Mouse (Mus musculus) brown adipose tissue, adult 24 weeks (tissue): ENCODE measurements around the gene Pick1. TPM values are rescaled to one million over a fixed set of nuclear protein-coding genes. Genes with fewer than 3 reads are reported as not detected.

Source experiments
- H3K27ac ChIP-seq: fragments of 200-500 bp; replicated peaks from 2 replicates; pipeline ENCODE4 v1.5.1; 2012; ENCODE audit warnings: low read depth, mild to moderate bottlenecking, low read length
- H3K4me1 ChIP-seq: fragments of 200-500 bp; 2 replicates; pipeline ENCODE4 v1.6.1; 2012; ENCODE audit warnings: low read length, mixed read lengths; ENCODE audit not compliant: control insufficient read depth, insufficient read depth, insufficient read length
- H3K4me3 ChIP-seq: fragments of 200-500 bp; 2 replicates; pipeline ENCODE4 v1.5.1; 2012; ENCODE audit warnings: low read depth, mild to moderate bottlenecking, low read length, moderate library complexity; ENCODE audit not compliant: insufficient read depth
- polyA plus RNA-seq: library from polyadenylated mRNA; stranded (reverse); fragments of >200 nt; gene quantifications from 2 replicates; pipeline ENCODE4 v1.2.4, GENCODE M21; 2012; ENCODE audit not compliant: missing spikeins, insufficient read depth, insufficient read length

The Pick1 gene
- polyA plus RNA-seq, 1 experiment = 13.0 TPM

DNA sequence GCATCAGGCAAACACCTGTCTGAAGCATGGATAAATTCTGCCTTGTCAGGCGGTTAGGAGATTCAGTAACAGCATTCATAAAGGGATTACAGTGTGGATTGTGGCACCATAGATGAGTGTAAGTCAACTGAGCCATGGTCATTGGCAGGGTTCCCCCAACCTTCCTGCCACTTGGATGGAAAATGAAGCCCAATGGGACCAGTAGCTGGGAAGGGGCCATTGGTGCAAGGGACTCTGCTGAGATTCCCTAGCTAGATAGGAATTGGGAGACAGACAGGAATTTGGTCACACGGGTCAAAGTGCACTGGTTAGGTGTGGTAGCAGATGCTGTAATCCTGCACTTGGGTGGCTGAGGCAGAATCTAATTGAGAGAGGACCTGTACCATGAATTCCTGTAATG lies 21.3 kb downstream of the Pick1 start:
- peaks cover 14% of the 10 kb centered on the region for H3K4me1 ChIP-seq
- H3K27ac ChIP-seq = peak overlapping the region; percentile 60
- H3K4me3 ChIP-seq = no peak overlapping the region

DNA sequence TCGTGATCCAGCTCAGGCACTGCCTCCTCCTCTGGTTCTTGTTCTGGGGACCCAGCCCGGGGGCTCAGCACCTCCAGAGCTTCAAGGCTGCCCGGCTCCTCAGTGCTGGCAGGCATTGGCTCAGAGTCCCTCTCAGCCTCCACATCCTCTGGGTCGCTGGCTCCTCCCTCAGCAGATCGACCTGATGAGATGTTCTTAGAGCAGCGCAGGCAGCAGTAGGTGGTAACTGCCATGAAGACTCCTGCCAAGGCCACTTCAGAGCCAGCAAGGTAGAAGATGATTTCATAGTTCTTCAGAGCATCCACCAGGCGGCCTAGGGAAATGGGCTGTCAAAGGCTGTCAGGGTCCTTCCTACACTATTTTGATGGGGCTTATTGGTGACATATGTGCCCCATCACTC lies 22.2 kb downstream of the Pick1 start:
- Histone ChIP-seq H3K27ac (no peak overlapping the region), H3K4me1 (peaks cover 12% of the 10 kb centered on the region), H3K4me3 (no peak overlapping the region)

DNA sequence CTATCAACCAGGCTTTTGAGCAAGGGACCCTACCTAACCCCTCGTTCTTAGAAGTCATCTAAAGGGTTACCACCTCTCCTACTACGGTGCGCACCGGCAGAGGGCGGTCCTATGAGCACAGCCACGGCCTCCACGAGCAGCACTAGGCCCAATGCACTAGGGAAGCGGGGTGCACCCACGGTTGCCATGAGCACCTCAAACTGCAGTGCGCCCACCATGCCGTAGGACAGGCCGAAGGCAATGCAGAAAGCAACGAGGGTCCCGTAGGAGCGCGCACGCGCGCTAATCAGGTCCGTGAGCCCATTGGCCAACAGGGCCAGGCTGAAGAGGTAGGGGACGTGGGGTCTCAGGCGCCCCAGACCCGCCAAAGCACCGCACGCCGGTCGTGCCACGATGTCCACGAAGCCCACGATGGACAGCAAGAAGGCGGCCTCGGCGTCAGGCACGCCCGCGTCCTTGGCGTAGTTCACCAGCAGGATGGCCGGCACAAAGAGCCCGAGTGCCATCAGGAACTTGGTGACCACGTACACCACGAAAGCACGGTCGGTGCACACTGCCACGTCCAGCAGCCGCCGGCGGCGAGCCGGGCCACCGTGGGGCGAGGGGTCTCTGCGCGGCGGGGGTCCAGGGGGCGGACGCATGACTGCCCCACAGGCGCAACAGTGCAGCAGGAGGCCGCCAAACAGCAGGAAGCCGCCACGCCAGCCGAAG lies 23.0 kb downstream of the Pick1 start:
- H3K27ac ChIP-seq = no peak overlapping the region
- H3K4me3 ChIP-seq = no peak overlapping the region

DNA sequence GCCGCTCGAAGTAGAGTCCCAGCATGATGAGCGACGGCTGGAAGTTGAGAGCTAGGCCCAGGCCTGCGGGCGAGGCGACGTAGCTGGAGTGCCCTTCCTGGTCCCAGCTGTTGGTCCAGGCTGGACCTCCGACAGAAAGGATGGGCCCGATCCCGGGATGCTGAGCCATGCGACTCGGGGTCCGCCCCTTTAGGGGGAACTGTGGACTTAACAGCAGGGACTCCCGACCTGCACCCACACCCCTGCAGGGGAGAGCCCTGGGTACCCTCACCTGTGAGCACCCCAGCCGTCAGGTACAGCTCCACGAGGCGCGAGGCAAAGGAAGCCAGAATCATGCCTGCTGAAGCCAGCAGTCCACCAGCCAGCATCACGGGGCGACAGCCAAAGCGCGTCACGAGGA lies 23.6 kb downstream of the Pick1 start:
- no peak overlapping the region for H3K4me3 ChIP-seq
- no peak overlapping the region for H3K27ac ChIP-seq
- peaks cover 12% of the 10 kb centered on the region for H3K4me1 ChIP-seq

More for the DNA sequence above, 23.0 kb downstream of the Pick1 start:
- peaks cover 12% of the 10 kb centered on the region for H3K4me1 ChIP-seq

DNA sequence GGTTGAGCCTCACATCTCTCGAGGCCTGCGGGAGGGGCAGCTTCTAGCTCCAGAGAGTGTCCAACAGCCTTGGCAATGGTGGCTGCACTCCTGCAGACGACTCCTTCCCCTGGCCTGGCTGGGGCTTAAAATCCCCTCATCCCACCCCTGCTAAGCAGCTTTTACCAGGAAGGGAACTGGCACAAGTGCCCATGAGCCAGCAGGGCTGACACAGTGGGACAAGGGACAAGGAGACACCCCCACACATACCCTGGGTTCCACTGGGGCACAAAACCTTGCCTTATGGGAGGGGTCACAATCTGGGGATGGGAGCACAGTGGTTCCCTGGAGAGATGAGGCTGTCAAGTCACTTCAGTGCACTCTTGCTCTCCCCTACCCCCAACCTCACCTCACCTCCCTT lies 25.7 kb downstream of the Pick1 start, which contains the start of gene Slc16a8:
Gene Slc16a8 (minus strand): TSS at position 101 of the 400 bp plus-strand sequence.
- H3K4me3 ChIP-seq = no peak within 1 kb of the TSS
- no peak within 1 kb of the TSS for H3K27ac ChIP-seq
- H3K4me1 ChIP-seq = peaks cover 12% of the 10 kb centered on the region

DNA sequence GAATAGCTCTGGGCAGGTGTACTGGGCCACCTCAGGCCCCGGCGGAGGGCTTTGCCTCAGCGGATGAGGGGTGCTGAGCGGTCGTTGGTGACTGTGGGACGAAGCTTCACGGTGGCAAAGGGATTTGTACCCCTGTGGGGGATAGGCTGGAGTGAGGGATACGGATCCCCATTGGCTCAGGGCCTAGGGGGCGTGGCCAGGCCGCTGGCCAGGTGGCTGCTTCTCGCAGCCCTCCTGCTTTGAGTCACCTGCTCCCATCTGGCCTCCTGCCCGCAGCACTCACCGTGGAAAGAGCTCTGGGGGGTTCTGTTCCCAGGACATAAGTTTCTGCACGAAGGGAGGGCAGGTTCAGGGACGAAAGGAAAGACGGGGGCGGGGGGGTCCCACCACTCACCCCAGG lies 29.5 kb downstream of the Pick1 start:
- Histone ChIP-seq H3K4me3 (no peak overlapping the region), H3K4me1 (no peaks in the 10 kb centered on the region), H3K27ac (no peak overlapping the region)

DNA sequence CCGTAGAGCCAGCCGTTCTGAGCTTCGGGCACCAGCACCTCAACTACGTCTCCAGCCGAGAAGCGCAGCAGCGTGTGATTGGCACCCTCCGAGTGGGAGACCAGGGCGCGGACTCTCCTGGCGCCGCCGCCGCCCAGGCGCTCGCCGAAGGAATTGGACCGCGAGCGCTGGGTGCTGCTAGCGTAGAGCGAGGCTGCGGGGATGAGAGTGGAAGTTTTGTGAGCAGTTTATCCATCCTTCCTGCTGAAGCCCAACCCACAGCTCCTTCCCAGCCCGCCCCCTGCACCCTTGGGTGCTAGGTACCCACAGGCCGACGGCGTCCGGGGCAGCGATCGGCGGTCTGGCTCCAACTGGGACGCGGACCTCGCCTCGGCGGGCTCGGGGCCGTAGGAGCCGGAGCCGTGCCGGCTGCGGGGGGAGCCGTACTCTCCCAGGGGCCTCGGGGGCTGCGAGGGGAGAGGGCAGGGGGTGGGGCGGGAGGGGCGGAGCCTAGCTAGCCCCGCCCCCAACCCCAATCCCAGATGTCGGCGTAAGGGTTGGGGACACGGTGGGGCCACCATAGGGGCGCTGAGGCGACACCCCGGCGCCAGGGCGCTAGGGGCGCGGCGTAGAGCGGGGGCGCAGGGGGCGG lies 32.2 kb downstream of the Pick1 start:
- no peak overlapping the region for H3K27ac ChIP-seq
- no peaks in the 10 kb centered on the region for H3K4me1 ChIP-seq
- peak overlapping the region; percentile 46 for H3K4me3 ChIP-seq

DNA sequence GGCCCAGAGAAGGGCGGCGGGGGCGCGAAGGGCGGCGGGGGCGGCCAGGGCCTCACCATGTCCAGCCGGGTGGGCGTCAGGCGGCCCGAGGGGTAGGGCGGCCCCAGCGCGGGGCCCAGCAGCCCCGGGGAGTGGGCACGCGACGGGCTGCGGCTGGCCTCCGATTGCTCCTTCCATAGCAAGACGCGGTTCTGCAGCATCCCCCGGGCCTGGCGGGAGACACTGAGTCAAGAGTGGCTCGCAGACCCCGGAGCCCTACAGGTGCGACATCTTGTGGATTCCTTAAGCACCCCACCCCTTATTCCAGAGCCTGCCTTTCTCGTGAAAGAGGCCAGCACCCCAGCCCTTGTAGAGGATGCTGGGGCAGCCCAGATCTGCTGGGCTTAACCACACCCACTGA lies 32.8 kb downstream of the Pick1 start:
- Histone ChIP-seq H3K27ac (no peak overlapping the region), H3K4me3 (peak overlapping the region; percentile 26; the same call in 1 of the 2 replicates)

DNA sequence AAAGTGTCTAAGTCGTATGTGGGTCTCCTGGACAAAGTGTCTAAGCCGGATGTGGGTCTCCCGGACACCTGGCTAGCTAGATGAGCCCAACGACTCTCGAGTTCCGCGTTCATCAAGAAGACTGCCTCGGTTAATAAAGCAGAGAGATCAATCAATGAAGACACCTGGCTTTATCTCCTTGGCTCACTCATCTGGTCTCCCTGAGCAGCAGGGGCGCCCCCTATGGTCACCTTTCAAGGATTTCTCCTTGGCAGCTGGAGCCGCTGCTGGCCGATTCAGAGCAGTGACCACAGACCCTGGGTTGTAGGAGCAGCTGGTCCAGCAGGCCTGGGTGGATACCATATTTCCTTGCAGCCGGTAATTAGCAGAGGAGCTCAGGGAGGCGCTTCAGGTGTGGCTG lies 33.4 kb downstream of the Pick1 start:
- Histone ChIP-seq H3K27ac (no peak overlapping the region), H3K4me1 (no peaks in the 10 kb centered on the region), H3K4me3 (no peak overlapping the region)

More for the DNA sequence above, 32.8 kb downstream of the Pick1 start:
- no peaks in the 10 kb centered on the region for H3K4me1 ChIP-seq

DNA sequence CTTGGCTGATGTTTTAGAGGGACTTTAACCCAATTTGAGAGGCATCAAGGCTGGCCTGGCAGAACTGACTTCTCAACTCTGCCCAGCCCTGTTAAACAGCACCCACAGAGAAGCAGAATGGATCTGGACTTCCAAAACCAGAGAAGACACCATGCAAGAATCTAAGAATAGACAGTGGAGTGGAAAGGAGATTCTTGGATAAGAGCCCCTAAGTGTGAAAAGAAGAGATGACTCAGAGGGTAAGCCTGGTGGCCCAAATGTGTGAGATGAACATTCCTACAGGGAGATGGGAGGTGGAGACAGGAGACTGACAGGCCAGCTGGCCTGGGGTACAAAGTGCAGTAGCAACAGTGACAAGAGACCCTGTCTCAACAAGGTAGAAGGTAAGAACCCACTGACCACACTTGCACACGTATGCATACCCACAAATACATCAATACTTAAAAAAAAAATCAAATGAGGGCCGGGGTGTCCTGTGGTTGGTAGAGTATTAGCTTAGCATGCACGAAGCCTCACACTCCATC lies 33.9 kb downstream of the Pick1 start:
- Histone ChIP-seq H3K27ac (no peak overlapping the region), H3K4me1 (no peaks in the 10 kb centered on the region), H3K4me3 (no peak overlapping the region)

DNA sequence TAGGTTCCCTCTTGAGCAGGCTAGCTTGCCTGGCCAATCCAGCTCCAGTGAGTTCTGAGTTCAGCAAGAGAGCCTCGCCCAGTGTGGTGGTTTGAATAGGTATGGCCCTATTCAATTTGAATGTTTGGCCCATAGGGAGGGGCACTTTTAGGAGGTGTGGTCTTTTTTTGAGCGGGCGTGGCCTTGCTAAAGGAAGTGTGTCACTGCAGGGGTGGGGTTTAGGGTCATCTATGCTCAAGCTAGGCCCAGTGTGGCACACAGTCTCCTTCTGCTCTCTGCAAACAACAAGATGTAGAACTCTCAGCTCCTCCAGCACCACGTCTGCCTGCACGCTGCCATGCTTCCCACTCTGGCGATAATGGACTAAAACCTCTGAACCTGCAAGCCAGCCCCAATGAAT lies 34.8 kb downstream of the Pick1 start:
- Histone ChIP-seq H3K4me1 (no peaks in the 10 kb centered on the region), H3K27ac (no peak overlapping the region), H3K4me3 (no peak overlapping the region)

DNA sequence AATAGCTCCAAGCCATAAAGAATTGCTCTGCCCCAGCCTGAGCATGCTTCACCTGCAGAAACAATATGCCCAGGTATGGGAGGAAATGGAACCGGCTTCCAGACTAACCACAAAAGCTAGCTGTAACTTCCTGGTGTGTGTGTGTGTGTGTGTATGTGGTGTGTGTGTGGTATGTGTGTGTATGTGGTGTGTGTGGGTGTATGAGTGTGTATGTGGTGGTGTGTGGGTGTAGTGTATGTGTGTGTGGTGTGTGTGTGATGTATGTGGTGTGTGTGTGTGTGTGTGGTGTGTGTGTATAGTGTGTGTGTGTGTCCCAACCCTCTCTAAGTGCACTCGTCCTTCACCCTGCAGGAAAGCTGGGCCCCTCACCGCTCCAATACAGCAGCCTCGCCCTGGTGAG lies 36.4 kb downstream of the Pick1 start:
- H3K27ac ChIP-seq = no peak overlapping the region
- H3K4me1 ChIP-seq = no peaks in the 10 kb centered on the region
- H3K4me3 ChIP-seq = no peak overlapping the region

DNA sequence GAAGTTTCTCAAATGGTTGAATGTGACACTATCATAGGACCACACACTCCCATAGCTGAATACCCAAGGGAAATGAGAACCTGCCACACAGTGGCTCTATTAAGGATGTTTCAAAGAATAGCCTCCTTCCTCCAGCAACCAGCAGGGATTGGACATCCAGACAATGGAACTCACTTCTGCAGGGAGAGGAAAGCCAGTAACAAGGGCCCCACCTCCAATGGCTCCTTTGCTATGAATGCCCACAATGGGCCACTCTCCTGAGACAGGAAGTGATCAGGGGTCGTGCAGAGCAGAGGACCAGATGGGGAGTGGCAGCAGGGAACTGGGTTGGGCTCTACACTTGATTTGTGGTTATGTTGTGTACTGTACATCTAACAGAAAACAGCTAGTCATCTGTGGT lies 39.5 kb downstream of the Pick1 start:
- H3K4me1 ChIP-seq = no peaks in the 10 kb centered on the region
- H3K4me3 ChIP-seq = no peak overlapping the region
- H3K27ac ChIP-seq = no peak overlapping the region

DNA sequence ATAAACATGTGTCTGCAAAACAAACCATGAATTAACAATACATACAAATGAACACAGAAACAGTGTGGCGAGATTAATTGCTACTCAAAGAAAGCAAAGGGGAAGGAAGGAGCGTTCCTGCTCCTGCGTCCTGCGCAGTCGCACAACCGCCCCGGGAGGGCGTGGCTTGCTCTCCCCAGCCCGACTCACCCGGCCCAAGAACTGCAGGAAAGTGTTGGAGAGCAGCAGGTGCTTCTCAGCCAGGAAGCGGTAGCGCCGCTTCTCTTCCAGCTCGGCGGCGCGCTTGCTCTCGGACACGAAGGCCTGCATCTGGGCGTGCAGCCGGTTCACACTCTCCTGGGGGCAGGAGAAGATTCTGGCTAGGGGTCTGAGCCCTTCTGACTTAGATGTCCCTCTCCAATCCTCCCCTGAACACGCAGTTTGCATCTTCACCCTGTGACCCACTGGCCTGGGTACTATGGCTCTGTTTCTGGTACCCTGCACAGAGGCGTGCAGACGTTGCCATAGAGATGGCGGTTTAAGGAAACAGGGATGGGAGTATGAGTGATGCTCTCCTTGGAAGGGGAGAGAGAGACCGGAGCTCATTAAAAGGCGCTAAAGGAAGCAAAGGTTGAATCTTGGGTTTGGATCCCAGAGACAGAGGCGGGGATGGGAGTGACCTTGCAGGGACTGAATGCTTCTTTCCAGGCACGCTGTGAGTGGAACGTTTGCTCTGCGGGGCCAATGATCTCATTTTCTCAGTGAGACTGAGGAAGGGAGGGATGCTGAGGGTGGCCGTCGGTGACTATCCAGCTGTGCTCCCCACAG lies 41.5 kb downstream of the Pick1 start:
- no peak overlapping the region for H3K27ac ChIP-seq
- peak overlapping the region; percentile 51 for H3K4me3 ChIP-seq
- H3K4me1 ChIP-seq = no peaks in the 10 kb centered on the region

DNA sequence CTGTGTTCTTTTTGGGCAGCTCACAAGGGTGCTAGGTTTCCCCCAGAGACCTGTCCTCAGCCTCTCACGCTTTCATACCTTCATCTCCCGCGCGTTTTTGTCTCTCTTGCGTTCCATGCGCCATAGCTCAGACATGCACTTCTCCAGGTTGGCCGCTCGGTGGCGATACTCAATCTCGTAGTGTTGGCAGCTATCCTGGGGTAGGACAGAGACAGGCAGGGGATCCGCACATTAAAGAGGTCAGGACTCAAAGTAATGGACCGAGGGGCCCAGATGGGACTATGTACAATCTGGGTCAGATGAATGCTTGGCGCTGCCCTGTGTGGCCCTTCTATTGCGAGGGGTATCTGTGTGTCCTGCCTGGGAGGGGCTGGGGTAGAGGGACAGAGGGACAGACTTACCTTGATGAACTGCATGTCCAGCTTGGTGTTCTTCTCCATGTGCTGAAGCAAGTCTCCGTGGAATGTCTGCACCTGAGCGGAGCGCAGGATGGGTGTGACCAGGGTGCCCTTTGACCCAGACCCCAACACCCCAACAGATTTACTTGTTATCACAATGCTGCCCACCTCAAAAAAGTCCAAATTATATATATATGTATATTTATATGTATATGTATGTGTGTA lies 42.3 kb downstream of the Pick1 start:
- Histone ChIP-seq H3K27ac (no peak overlapping the region), H3K4me3 (peak overlapping the region; percentile 51; the same call in 1 of the 2 replicates), H3K4me1 (no peaks in the 10 kb centered on the region)
